Mouse (Mus musculus) lung, embryonic 14.5 days (tissue): ENCODE results near the gene Syn3. TPM values are rescaled to one million over a fixed set of nuclear protein-coding genes. Genes with fewer than 3 reads are reported as not detected.
A peak's percentile ranks its signal among the peaks of the same experiment; 100 is the strongest.

ENCODE experiments used
- ATAC-seq: fragments of 200-750 bp; cut with Nextera tagmentation; 2 replicates; pipeline ENCODE4 v1.8.0; 2017; ENCODE audit warnings: mild to moderate bottlenecking, moderate TSS enrichment, moderate library complexity; ENCODE audit not compliant: insufficient read depth
- DNase-seq: peaks from one replicate; pipeline ENCODE4 v3.0.0-alpha.2; 2015
- H3K27ac ChIP-seq: fragments of 300-500 bp; sonication (generic); 2 replicates; pipeline ENCODE4 v1.5.1; 2014; ENCODE audit warnings: low read depth, mild to moderate bottlenecking, moderate library complexity
- H3K27me3 ChIP-seq: fragments of 300-500 bp; sonication (generic); 2 replicates; pipeline ENCODE4 v1.6.1; 2014; ENCODE audit warnings: low read length, control low read depth; ENCODE audit not compliant: insufficient read depth
- H3K36me3 ChIP-seq: fragments of 300-500 bp; sonication (generic); 2 replicates; pipeline ENCODE4 v1.6.1; 2014; ENCODE audit warnings: control low read depth; ENCODE audit not compliant: insufficient read depth
- H3K4me1 ChIP-seq: fragments of 300-500 bp; sonication (generic); 2 replicates; pipeline ENCODE4 v1.6.1; 2014; ENCODE audit warnings: antibody characterized with exemption, control low read depth; ENCODE audit not compliant: insufficient read depth
- H3K4me2 ChIP-seq: fragments of 300-500 bp; sonication (generic); 2 replicates; pipeline ENCODE4 v1.6.1; 2014; ENCODE audit warnings: mild to moderate bottlenecking
- H3K4me3 ChIP-seq: fragments of 300-500 bp; sonication (generic); 2 replicates; pipeline ENCODE4 v1.5.1; 2014; ENCODE audit warnings: low read depth, low read length
- H3K9ac ChIP-seq: fragments of 300-500 bp; sonication (generic); 2 replicates; pipeline ENCODE4 v1.6.1; 2014
- H3K9me3 ChIP-seq: fragments of 300-500 bp; sonication (generic); 2 replicates; pipeline ENCODE4 v1.6.1; 2016; ENCODE audit warnings: low read depth, low read length, control low read depth
- CTCF ChIP-seq: IDR thresholded peaks from 2 replicates; pipeline ENCODE4 v1.5.1; 2016; ENCODE audit warnings: antibody characterized with exemption, low read depth
- WGBS: fragments of 180-500 bp; shearing (Covaris S2); extraction: QIAGEN DNeasy Blood & Tissue Kit; methylation state at CpG from one replicate; pipeline ENCODE4 v1.1.7; 2014; 5-methylcytosine and 5-hydroxymethylcytosine counted together
- polyA plus RNA-seq: library from polyadenylated mRNA; unstranded; fragments of >200 nt; fragmentation: Nextera tagmentation; extraction: Ambion mirVana; gene quantifications from 2 replicates; pipeline ENCODE4 v1.2.1, GENCODE M21; 2014

Syn3 gene
- polyA plus RNA-seq, 1 experiment from 2014 or later = 2.4 TPM

DNA sequence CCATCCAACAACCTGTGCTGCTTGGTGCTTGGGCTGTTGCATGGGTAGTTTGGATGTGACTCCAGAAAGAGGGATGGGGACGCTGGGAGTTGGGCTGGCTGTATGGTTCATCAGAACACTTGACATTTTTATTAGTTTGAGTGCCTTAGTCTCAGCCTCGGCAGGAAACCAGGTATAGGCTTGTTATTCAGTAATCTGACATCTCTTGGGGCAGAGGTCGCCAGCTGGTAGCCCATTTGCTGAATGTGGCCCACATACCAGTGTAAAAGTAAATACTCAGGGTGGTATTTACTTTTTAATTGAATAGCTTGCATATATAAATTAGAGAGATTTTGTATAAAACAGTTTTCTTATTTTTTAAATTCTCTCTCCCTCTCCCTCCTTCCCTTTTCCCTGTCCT is 343.4 kb downstream of the Syn3 start:
- ATAC-seq (no peak), DNase-seq (no peak)
- Histone ChIP-seq H3K27me3 (no peaks in the 10 kb centered on the region), H3K36me3 (no peaks in the 10 kb centered on the region), H3K4me1 (no peaks in the 10 kb centered on the region), H3K27ac (no peak overlapping the region), H3K9me3 (no peaks in the 10 kb centered on the region), H3K9ac (no peak overlapping the region), H3K4me3 (no peak overlapping the region), H3K4me2 (no peak overlapping the region)
- 47% methylated on average over 3 of the region's 3 CpGs for WGBS
- TF ChIP-seq CTCF = no peak

DNA sequence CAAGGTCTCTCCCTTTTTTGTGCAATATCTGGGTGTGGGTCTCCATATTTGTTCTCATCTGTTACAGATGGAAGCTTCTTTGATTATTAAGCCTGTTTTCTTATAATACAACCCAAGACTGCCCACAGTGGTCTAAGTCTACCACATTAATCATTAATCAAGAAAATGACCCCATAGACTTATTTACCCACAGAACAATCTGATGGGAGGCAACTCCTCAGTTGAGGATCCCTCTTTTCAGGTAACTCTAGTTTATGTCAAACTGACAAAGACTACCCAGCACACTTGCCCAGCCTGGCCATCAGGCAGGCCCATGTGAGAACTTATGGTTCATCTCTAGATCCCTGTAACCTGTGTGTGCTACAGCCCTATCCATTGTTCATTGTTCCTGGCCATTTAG is 345.5 kb downstream of the Syn3 start:
- H3K4me2 ChIP-seq = no peak overlapping the region
- H3K4me3 ChIP-seq = no peak overlapping the region
- no peaks in the 10 kb centered on the region for H3K4me1 ChIP-seq
- H3K9me3 ChIP-seq = no peaks in the 10 kb centered on the region
- DNase-seq (no peak), ATAC-seq (no peak)
- TF ChIP-seq CTCF = no peak
- no peaks in the 10 kb centered on the region for H3K36me3 ChIP-seq
- no peak overlapping the region for H3K9ac ChIP-seq
- no peaks in the 10 kb centered on the region for H3K27me3 ChIP-seq
- H3K27ac ChIP-seq = no peak overlapping the region

DNA sequence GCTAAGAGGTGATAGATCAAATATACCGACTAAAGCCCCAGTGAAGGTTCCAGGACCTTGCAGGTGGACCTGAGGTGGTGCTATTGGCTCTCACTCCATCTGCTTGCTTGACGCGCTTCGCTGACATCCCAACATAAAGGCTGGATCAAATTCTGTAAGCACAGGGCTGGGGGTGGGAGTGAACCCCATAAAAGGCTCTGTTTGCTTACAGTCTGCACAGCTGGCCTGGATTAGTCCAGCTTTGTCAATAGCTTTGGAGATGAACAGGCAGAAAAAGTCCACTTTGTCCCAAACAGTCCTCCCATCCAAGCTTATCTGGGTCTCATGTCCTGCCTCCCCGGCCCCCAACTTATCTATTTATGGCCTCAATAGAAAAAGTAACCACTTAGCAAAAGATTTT is 347.3 kb downstream of the Syn3 start:
- no peak for ATAC-seq
- Histone ChIP-seq H3K27ac (no peak overlapping the region), H3K27me3 (no peaks in the 10 kb centered on the region), H3K9me3 (no peaks in the 10 kb centered on the region), H3K4me1 (no peaks in the 10 kb centered on the region), H3K36me3 (no peaks in the 10 kb centered on the region), H3K4me3 (no peak overlapping the region), H3K9ac (no peak overlapping the region), H3K4me2 (no peak overlapping the region)
- no peak for DNase-seq
- no peak for TF ChIP-seq CTCF
- 57% methylated on average over 5 of the region's 5 CpGs for WGBS

DNA sequence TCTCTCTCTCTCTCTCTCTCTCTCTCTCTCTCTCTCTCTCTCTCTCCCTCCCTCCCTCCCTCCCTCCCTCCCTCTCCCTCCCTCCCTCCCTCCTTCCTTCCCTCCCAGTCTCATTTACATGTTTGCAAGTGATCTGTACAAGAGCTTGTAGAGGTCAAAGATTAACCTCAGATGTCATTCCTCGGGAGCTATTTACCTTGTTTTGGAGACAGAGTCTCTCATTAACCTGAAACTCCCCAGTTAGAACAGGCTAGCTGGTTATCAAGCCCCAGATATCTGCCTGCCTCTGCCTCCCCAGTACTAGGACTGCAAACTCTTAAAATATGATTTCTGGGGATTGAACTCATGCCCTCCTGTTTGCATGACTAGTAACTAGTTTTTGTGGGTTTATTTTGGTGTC is 348.6 kb downstream of the Syn3 start:
- no peak overlapping the region for H3K4me3 ChIP-seq
- H3K9ac ChIP-seq = no peak overlapping the region
- no peaks in the 10 kb centered on the region for H3K4me1 ChIP-seq
- H3K27me3 ChIP-seq = no peaks in the 10 kb centered on the region
- TF ChIP-seq CTCF = no peak
- ATAC-seq = no peak
- no peaks in the 10 kb centered on the region for H3K9me3 ChIP-seq
- no peak for DNase-seq
- H3K27ac ChIP-seq = no peak overlapping the region
- H3K4me2 ChIP-seq = no peak overlapping the region
- H3K36me3 ChIP-seq = no peaks in the 10 kb centered on the region
- 33% methylated on average over 1 of the region's 1 CpGs for WGBS

DNA sequence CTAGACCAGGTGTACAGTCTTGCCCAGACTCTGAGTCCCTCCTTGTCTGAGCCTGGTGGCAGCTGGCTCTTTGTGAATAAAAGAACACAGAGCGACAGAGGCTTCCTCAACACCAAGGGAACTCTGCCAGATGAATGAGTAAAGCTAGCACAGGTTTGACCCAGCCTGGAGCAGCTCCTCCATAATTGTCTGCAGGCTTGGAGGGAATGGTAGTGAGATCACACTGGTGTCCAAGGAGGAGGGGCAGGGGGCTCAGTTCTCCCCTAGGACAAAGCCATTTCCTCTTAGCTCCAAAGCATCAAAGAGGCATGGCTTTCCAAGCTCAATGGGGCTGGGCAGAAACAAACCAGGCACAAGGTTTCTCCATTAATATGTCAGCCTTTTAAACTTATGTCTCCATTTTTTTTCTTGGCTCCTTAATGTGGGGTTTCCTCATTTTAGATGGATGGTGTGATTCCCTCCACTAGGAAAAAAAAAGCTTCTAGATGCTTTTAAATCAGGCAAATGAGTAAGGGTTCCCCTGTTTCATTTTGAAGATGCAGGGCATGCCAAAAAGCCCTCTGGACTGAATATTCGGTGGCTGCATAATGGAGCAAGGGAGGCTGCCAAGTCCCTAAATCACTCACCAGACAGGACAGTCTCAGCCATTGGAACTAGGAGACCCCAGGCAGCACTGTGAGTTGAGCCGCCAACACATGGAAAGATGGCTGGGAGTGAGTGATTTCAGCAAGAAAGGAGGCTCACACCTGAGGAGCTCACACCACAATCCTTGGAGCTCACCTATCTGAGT is 349.5 kb downstream of the Syn3 start:
- Histone ChIP-seq H3K9me3 (no peaks in the 10 kb centered on the region), H3K4me1 (no peaks in the 10 kb centered on the region), H3K36me3 (no peaks in the 10 kb centered on the region), H3K4me3 (no peak overlapping the region), H3K27ac (no peak overlapping the region), H3K9ac (no peak overlapping the region), H3K27me3 (no peaks in the 10 kb centered on the region), H3K4me2 (no peak overlapping the region)
- TF ChIP-seq CTCF = no peak
- peak; percentile 27 for DNase-seq
- WGBS = 66% methylated on average over 3 of the region's 3 CpGs
- ATAC-seq = no peak

DNA sequence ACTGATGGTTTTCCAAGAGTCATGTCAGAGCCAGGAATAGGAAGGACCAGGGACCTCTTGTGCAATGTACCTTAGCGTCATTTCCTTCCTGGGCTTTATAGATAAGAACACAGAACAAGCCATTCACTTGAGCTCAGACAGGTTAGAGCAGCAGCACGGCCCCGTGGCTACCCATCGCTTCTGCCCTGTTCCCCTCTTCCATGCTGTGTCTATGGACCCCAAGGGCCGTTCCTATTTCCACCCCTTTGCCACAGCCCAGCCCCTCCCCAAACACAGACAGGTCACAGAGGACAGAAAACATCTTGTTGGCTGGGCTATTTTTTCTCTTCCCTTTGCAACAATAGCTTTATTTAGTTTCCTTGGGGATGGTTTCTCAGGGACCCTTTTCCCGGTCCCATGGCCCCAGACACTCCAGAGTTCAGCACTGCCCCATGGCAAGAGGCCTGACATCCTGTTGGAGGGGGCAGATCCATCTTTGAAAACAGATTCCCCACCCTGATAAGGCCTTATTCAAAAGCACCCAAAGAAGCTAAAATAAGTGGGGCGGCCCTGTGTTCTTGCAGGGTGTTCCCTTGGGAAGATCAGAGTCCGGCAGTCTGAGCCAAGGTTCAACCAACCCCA is 359.5 kb downstream of the Syn3 start:
- Histone ChIP-seq H3K9me3 (no peaks in the 10 kb centered on the region), H3K27ac (no peak overlapping the region), H3K4me3 (no peak overlapping the region), H3K9ac (no peak overlapping the region), H3K27me3 (no peaks in the 10 kb centered on the region), H3K36me3 (no peaks in the 10 kb centered on the region), H3K4me1 (peaks cover 4% of the 10 kb centered on the region; the same call in 1 of the 2 replicates), H3K4me2 (no peak overlapping the region)
- ATAC-seq (no peak), DNase-seq (peak; percentile 37)
- no peak for TF ChIP-seq CTCF
- WGBS = 62% methylated on average over 8 of the region's 8 CpGs

DNA sequence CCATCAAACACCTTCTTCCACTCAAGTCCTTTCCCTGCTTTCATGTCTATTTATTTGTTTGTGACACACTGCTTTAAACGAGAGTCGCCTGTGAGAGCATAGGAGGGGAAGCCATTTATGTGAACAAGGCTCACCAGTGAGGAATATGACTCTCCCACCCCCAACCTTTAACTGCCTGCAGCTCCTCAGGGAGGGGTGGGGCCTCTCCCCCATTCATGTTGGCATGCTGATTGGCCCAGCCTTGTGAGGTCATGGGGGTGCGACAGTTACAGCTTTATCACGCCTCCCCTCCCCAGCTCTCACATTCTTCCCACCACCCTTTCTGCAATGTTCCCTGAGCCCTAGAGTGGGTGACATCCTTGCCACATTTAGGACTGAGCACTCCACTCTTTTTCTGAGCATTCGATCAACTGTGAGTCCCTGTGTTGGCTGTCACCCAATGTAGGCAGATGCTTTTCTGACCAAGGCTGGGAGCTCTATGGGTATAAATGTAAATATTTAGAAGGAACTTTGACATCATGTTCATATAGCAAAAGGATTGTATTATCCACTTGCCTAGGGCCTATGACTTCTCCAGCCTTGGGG is 361.0 kb downstream of the Syn3 start:
- DNase-seq (peak; percentile 65), ATAC-seq (peak; percentile 76)

More for the DNA sequence above, 361.0 kb downstream of the Syn3 start:
- no peaks in the 10 kb centered on the region for H3K36me3 ChIP-seq
- no peak overlapping the region for H3K27ac ChIP-seq
- TF ChIP-seq CTCF = no peak
- peaks cover 4% of the 10 kb centered on the region; the same call in 1 of the 2 replicates for H3K4me1 ChIP-seq
- H3K27me3 ChIP-seq = no peaks in the 10 kb centered on the region
- WGBS = 24% methylated on average over 5 of the region's 5 CpGs
- no peak overlapping the region for H3K4me3 ChIP-seq
- H3K9me3 ChIP-seq = no peaks in the 10 kb centered on the region
- no peak overlapping the region for H3K9ac ChIP-seq
- H3K4me2 ChIP-seq = no peak overlapping the region
